Mouse (Mus musculus) forebrain, postnatal 0 days (tissue): ENCODE measurements at regions not wholly inside any gene's neighbourhood (a gene's known extent, or its start where the extent isn't known, plus 50 kb on each side); places are given as distances from the start of the nearest gene placed in this dataset.
A peak's percentile ranks its signal among the peaks of the same experiment; 100 is the strongest.

Source experiments
- ATAC-seq: fragments of 200-750 bp; cut with Nextera tagmentation; 2 replicates; pipeline ENCODE4 v1.8.0; 2017; ENCODE audit warnings: mild to moderate bottlenecking, moderate library complexity
- DNase-seq: peaks from one replicate; pipeline ENCODE4 v3.0.0-alpha.2; 2015
- H3K27ac ChIP-seq: fragments of 300-500 bp; sonication (generic); 2 replicates; pipeline ENCODE4 v1.5.1; 2014; ENCODE audit warnings: low read depth, mild to moderate bottlenecking, antibody characterized with exemption, low read length, moderate library complexity, mixed read lengths
- H3K27me3 ChIP-seq: fragments of 300-500 bp; sonication (generic); 2 replicates; pipeline ENCODE4 v1.6.1; 2014; ENCODE audit warnings: mild to moderate bottlenecking, low read length, mixed read lengths; ENCODE audit not compliant: insufficient read depth
- H3K36me3 ChIP-seq: fragments of 300-500 bp; sonication (generic); 2 replicates; pipeline ENCODE4 v1.6.1; 2014; ENCODE audit warnings: mild to moderate bottlenecking, moderate library complexity; ENCODE audit not compliant: insufficient read depth
- H3K4me1 ChIP-seq: fragments of 300-500 bp; sonication (generic); 2 replicates; pipeline ENCODE4 v1.6.1; 2014; ENCODE audit warnings: antibody characterized with exemption; ENCODE audit not compliant: insufficient read depth
- H3K4me2 ChIP-seq: fragments of 300-500 bp; sonication (generic); 2 replicates; pipeline ENCODE4 v1.6.1; 2014; ENCODE audit warnings: low read depth, mild to moderate bottlenecking, moderate library complexity
- H3K4me3 ChIP-seq: fragments of 300-500 bp; sonication (generic); 2 replicates; pipeline ENCODE4 v1.5.1; 2014; ENCODE audit warnings: low read depth, low read length, mixed read lengths
- H3K9ac ChIP-seq: fragments of 300-500 bp; sonication (generic); 2 replicates; pipeline ENCODE4 v1.6.1; 2014; ENCODE audit warnings: mild to moderate bottlenecking
- H3K9me3 ChIP-seq: fragments of 300-500 bp; sonication (generic); 2 replicates; pipeline ENCODE4 v1.6.1; 2016; ENCODE audit warnings: low read length
- CTCF ChIP-seq: sonication (generic); IDR thresholded peaks from 2 replicates; pipeline ENCODE4 v1.5.1; 2016; ENCODE audit warnings: antibody characterized with exemption, control low read depth, low read depth
- WGBS: fragments of 180-500 bp; shearing (Covaris S2); extraction: QIAGEN DNeasy Blood & Tissue Kit; methylation state at CpG from one replicate; pipeline ENCODE4 v1.1.7; 2014; 5-methylcytosine and 5-hydroxymethylcytosine counted together

- Histone ChIP-seq H3K4me3 (no peak overlapping the region), H3K9me3 (no peaks in the 10 kb centered on the region), H3K4me2 (no peak overlapping the region), H3K9ac (no peak overlapping the region), H3K27ac (no peak overlapping the region), H3K27me3 (no peaks in the 10 kb centered on the region), H3K4me1 (no peaks in the 10 kb centered on the region), H3K36me3 (no peaks in the 10 kb centered on the region)
- DNase-seq = peak; percentile 50
- ATAC-seq = peak; percentile 84
- TF ChIP-seq CTCF = no peak
- 47% methylated on average over 8 of the region's 8 CpGs for WGBS
Measured at GRCm38 (mm10) chr17:51356447-51356846, 177.3 kb upstream of the Tbc1d5 start.

GRCm38 (mm10) chr17:51321868-51322267 lies 142.7 kb upstream of the Tbc1d5 start:
- Histone ChIP-seq H3K27ac (no peak overlapping the region), H3K27me3 (no peaks in the 10 kb centered on the region), H3K4me1 (no peaks in the 10 kb centered on the region), H3K4me2 (no peak overlapping the region), H3K9ac (no peak overlapping the region), H3K9me3 (no peaks in the 10 kb centered on the region), H3K4me3 (no peak overlapping the region), H3K36me3 (no peaks in the 10 kb centered on the region)
- ATAC-seq = no peak
- 72% methylated on average over 7 of the region's 7 CpGs for WGBS
- no peak for TF ChIP-seq CTCF
- DNase-seq = no peak

- ATAC-seq (peak; percentile 66), DNase-seq (peak; percentile 33)
- Histone ChIP-seq H3K36me3 (no peaks in the 10 kb centered on the region), H3K4me2 (no peak overlapping the region), H3K9ac (no peak overlapping the region), H3K4me1 (no peaks in the 10 kb centered on the region), H3K9me3 (no peaks in the 10 kb centered on the region), H3K4me3 (no peak overlapping the region), H3K27ac (no peak overlapping the region), H3K27me3 (no peaks in the 10 kb centered on the region)
- TF ChIP-seq CTCF = no peak
- 47% methylated on average over 5 of the region's 5 CpGs for WGBS
Measured at GRCm38 (mm10) chr17:51321025-51321424, 141.9 kb upstream of the Tbc1d5 start.

- H3K27me3 ChIP-seq = no peaks in the 10 kb centered on the region
- WGBS = 51% methylated on average over 14 of the region's 14 CpGs
- H3K36me3 ChIP-seq = no peaks in the 10 kb centered on the region
- no peaks in the 10 kb centered on the region for H3K4me1 ChIP-seq
- no peak overlapping the region for H3K4me2 ChIP-seq
- no peak overlapping the region for H3K9ac ChIP-seq
- TF ChIP-seq CTCF = no peak
- no peaks in the 10 kb centered on the region for H3K9me3 ChIP-seq
- DNase-seq (no peak), ATAC-seq (no peak)
- no peak overlapping the region for H3K27ac ChIP-seq
- H3K4me3 ChIP-seq = no peak overlapping the region
Measured at GRCm38 (mm10) chr17:51304964-51305363, 125.8 kb upstream of the Tbc1d5 start.

GRCm38 (mm10) chr17:51290741-51291140 lies 111.6 kb upstream of the Tbc1d5 start:
- Histone ChIP-seq H3K4me3 (no peak overlapping the region), H3K27ac (no peak overlapping the region), H3K27me3 (no peaks in the 10 kb centered on the region), H3K9me3 (no peaks in the 10 kb centered on the region), H3K36me3 (no peaks in the 10 kb centered on the region), H3K9ac (no peak overlapping the region), H3K4me1 (no peaks in the 10 kb centered on the region), H3K4me2 (no peak overlapping the region)
- ATAC-seq (no peak), DNase-seq (no peak)
- 88% methylated on average over 1 of the region's 1 CpGs for WGBS
- no peak for TF ChIP-seq CTCF

- no peak overlapping the region for H3K9ac ChIP-seq
- DNase-seq (no peak), ATAC-seq (no peak)
- no peaks in the 10 kb centered on the region for H3K27me3 ChIP-seq
- no peak for TF ChIP-seq CTCF
- no peak overlapping the region for H3K27ac ChIP-seq
- H3K9me3 ChIP-seq = no peaks in the 10 kb centered on the region
- H3K4me3 ChIP-seq = no peak overlapping the region
- 76% methylated on average over 7 of the region's 7 CpGs for WGBS
- no peaks in the 10 kb centered on the region for H3K4me1 ChIP-seq
- no peak overlapping the region for H3K4me2 ChIP-seq
- no peaks in the 10 kb centered on the region for H3K36me3 ChIP-seq
Measured at GRCm38 (mm10) chr17:51288751-51289150, 109.6 kb upstream of the Tbc1d5 start.

- 85% methylated on average over 8 of the region's 8 CpGs for WGBS
Measured at GRCm38 (mm10) chr17:51287878-51288277, 108.7 kb upstream of the Tbc1d5 start.

GRCm38 (mm10) chr17:51285362-51285761 lies 106.2 kb upstream of the Tbc1d5 start:
- no peaks in the 10 kb centered on the region for H3K36me3 ChIP-seq
- H3K4me3 ChIP-seq = no peak overlapping the region
- no peak overlapping the region for H3K9ac ChIP-seq
- no peak overlapping the region for H3K4me2 ChIP-seq
- WGBS = 49% methylated on average over 5 of the region's 5 CpGs
- H3K27ac ChIP-seq = no peak overlapping the region
- TF ChIP-seq CTCF = no peak
- ATAC-seq = no peak
- no peak for DNase-seq
- H3K4me1 ChIP-seq = no peaks in the 10 kb centered on the region
- H3K27me3 ChIP-seq = no peaks in the 10 kb centered on the region
- no peaks in the 10 kb centered on the region for H3K9me3 ChIP-seq

More at GRCm38 (mm10) chr17:51287878-51288277, 108.7 kb upstream of the Tbc1d5 start:
- Histone ChIP-seq H3K9ac (no peak overlapping the region), H3K9me3 (no peaks in the 10 kb centered on the region), H3K4me2 (no peak overlapping the region), H3K4me1 (no peaks in the 10 kb centered on the region), H3K4me3 (no peak overlapping the region), H3K27ac (no peak overlapping the region), H3K36me3 (no peaks in the 10 kb centered on the region), H3K27me3 (no peaks in the 10 kb centered on the region)
- ATAC-seq (no peak), DNase-seq (no peak)
- no peak for TF ChIP-seq CTCF
